Mouse (Mus musculus): ENCODE measurements at regions not wholly inside any gene's neighbourhood (a gene's known extent, or its start where the extent isn't known, plus 50 kb on each side); places are given as distances from the start of the nearest gene placed in this dataset.
"Not testable (repeated sequence)": the region's sequence is repeated elsewhere in the genome, so short reads cannot be mapped to it uniquely, and the experiment has no call there.

- no peak overlapping the region for H3K4me2 ChIP-seq (ENCODE audit: low read depth)
- no peak overlapping the region for H3ac ChIP-seq (ENCODE audit: control insufficient read depth, insufficient read length)
- H3K79me2 ChIP-seq (ENCODE audit: control insufficient read depth, insufficient read depth): no peaks in the 10 kb centered on the region
- H3K27me3 ChIP-seq (ENCODE audit: control insufficient read depth, insufficient read depth, insufficient read length): no peaks in the 10 kb centered on the region
- H3K36me3 ChIP-seq (ENCODE audit: control insufficient read depth, insufficient read depth): no peaks in the 10 kb centered on the region
- no peak overlapping the region for H3K4me3 ChIP-seq
- TF ChIP-seq MYOG (IDR thresholded peaks at IDR 0.05; ENCODE audit: control insufficient read depth in 1 of 3, insufficient read depth in 1 of 3, insufficient read length in 2 of 3, low read depth in 2 of 3): no peak
- no peak for TF ChIP-seq POLR2AphosphoS2 (IDR thresholded peaks at IDR 0.05; ENCODE audit: insufficient read length, low read depth)
- TF ChIP-seq USF1 (IDR thresholded peaks at IDR 0.05; ENCODE audit: low read depth): no peak
- TF ChIP-seq SRF (IDR thresholded peaks at IDR 0.05; ENCODE audit: control insufficient read depth, insufficient read length, low read depth): no peak
- TF ChIP-seq TCF12 (IDR thresholded peaks at IDR 0.05; ENCODE audit: insufficient read depth, poor library complexity, severe bottlenecking): no peak
- no peak for TF ChIP-seq MAX (IDR thresholded peaks at IDR 0.05; ENCODE audit: low read depth)
- no peak for TF ChIP-seq MYOD1 (IDR thresholded peaks at IDR 0.05; ENCODE audit: control insufficient read depth in 1 of 3, insufficient read length in 2 of 3, low read depth in 2 of 3)
- TF ChIP-seq TCF3 (IDR thresholded peaks at IDR 0.05; ENCODE audit: insufficient read length, low read depth): no peak
- no peak for TF ChIP-seq REST (IDR thresholded peaks at IDR 0.05; ENCODE audit: insufficient read depth, insufficient read length)
- TF ChIP-seq CEBPB (IDR thresholded peaks at IDR 0.05; ENCODE audit: insufficient read depth, poor library complexity, severe bottlenecking): no peak
- no peak for TF ChIP-seq E2F4 (IDR thresholded peaks at IDR 0.05; ENCODE audit: insufficient read depth)
- TF ChIP-seq POLR2A (IDR thresholded peaks at IDR 0.05; ENCODE audit: insufficient read length, low read depth): no peak
Measured at GRCm38 (mm10) chr3:129412961-129413246, 80.4 kb upstream of the Enpep start.

- TF ChIP-seq TCF3 (IDR thresholded peaks at IDR 0.05; ENCODE audit: insufficient read length, low read depth): no peak
- no peak for TF ChIP-seq CEBPB (IDR thresholded peaks at IDR 0.05; ENCODE audit: insufficient read depth, poor library complexity, severe bottlenecking)
- no peak for TF ChIP-seq USF1 (IDR thresholded peaks at IDR 0.05; ENCODE audit: low read depth)
- TF ChIP-seq MAX (IDR thresholded peaks at IDR 0.05; ENCODE audit: low read depth): no peak
- no peak for TF ChIP-seq MYOG (IDR thresholded peaks at IDR 0.05; ENCODE audit: control insufficient read depth in 1 of 3, insufficient read depth in 1 of 3, insufficient read length in 2 of 3, low read depth in 2 of 3)
- no peak for TF ChIP-seq E2F4 (IDR thresholded peaks at IDR 0.05; ENCODE audit: insufficient read depth)
- TF ChIP-seq POLR2AphosphoS2 (IDR thresholded peaks at IDR 0.05; ENCODE audit: insufficient read length, low read depth): no peak
- TF ChIP-seq MYOD1 (IDR thresholded peaks at IDR 0.05; ENCODE audit: control insufficient read depth in 1 of 3, insufficient read length in 2 of 3, low read depth in 2 of 3): no peak
- TF ChIP-seq POLR2A (IDR thresholded peaks at IDR 0.05; ENCODE audit: insufficient read length, low read depth): no peak
- no peak for TF ChIP-seq REST (IDR thresholded peaks at IDR 0.05; ENCODE audit: insufficient read depth, insufficient read length)
- TF ChIP-seq SRF (IDR thresholded peaks at IDR 0.05; ENCODE audit: control insufficient read depth, insufficient read length, low read depth): no peak
- Histone ChIP-seq H3K79me2 (ENCODE audit: control insufficient read depth, insufficient read depth) (no peaks in the 10 kb centered on the region), H3K4me2 (ENCODE audit: low read depth) (no peak overlapping the region), H3K36me3 (ENCODE audit: control insufficient read depth, insufficient read depth) (no peaks in the 10 kb centered on the region), H3K27me3 (ENCODE audit: control insufficient read depth, insufficient read depth, insufficient read length) (no peaks in the 10 kb centered on the region), H3K4me3 (no peak overlapping the region), H3ac (ENCODE audit: control insufficient read depth, insufficient read length) (no peak overlapping the region)
Measured at GRCm38 (mm10) chr3:129415656-129416055, 83.1 kb upstream of the Enpep start.

- H3K36me3 ChIP-seq (ENCODE audit: control insufficient read depth, insufficient read depth): no peaks in the 10 kb centered on the region
- H3K79me2 ChIP-seq (ENCODE audit: control insufficient read depth, insufficient read depth): no peaks in the 10 kb centered on the region
- no peak overlapping the region for H3ac ChIP-seq (ENCODE audit: control insufficient read depth, insufficient read length)
- TF ChIP-seq MAX (IDR thresholded peaks at IDR 0.05; ENCODE audit: low read depth) (no peak), TCF3 (IDR thresholded peaks at IDR 0.05; ENCODE audit: insufficient read length, low read depth) (no peak), E2F4 (IDR thresholded peaks at IDR 0.05; ENCODE audit: insufficient read depth) (no peak), POLR2AphosphoS2 (IDR thresholded peaks at IDR 0.05; ENCODE audit: insufficient read length, low read depth) (no peak), MYOG (IDR thresholded peaks at IDR 0.05; ENCODE audit: control insufficient read depth in 1 of 3, insufficient read depth in 1 of 3, insufficient read length in 2 of 3, low read depth in 2 of 3) (no peak)
- no peak overlapping the region for H3K4me2 ChIP-seq (ENCODE audit: low read depth)
- H3K4me3 ChIP-seq: no peak overlapping the region
- H3K27me3 ChIP-seq (ENCODE audit: control insufficient read depth, insufficient read depth, insufficient read length): no peaks in the 10 kb centered on the region
Measured at GRCm38 (mm10) chr3:129416337-129416736, 83.8 kb upstream of the Enpep start.

- not testable (repeated sequence) for H3K4me2 ChIP-seq (ENCODE audit: low read depth); H3K79me2 ChIP-seq (ENCODE audit: control insufficient read depth, insufficient read depth); H3K36me3 ChIP-seq (ENCODE audit: control insufficient read depth, insufficient read depth); H3ac ChIP-seq (ENCODE audit: control insufficient read depth, insufficient read length); H3K27me3 ChIP-seq (ENCODE audit: control insufficient read depth, insufficient read depth, insufficient read length); H3K4me3 ChIP-seq
Measured at GRCm38 (mm10) chr3:129421620-129422239, 89.2 kb upstream of the Enpep start.

DNA sequence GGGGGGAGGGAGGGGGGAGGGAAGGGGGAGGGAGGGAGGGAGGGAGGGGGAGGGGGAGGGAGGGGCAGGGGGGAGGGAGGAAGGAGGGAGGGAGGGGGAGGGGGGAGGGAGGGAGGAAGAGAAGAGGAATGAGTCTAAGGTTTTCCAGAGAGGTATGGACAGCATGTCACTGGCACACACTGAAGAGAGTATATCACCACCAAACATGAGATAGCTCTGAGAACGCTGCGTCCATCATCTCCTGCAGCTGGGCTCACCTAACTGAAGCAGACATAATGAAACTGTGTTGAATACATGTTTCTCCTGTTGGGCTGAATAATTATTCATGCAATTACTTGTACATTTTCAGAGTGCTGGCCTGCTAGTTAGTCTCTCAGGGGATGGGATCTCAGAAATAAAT, 96.2 kb upstream of the Enpep start:
- Histone ChIP-seq H3K79me2 (ENCODE audit: control insufficient read depth, insufficient read depth) (no peaks in the 10 kb centered on the region), H3K36me3 (ENCODE audit: control insufficient read depth, insufficient read depth) (no peaks in the 10 kb centered on the region), H3K4me3 (no peak overlapping the region), H3K4me2 (ENCODE audit: low read depth) (no peak overlapping the region), H3K27me3 (ENCODE audit: control insufficient read depth, insufficient read depth, insufficient read length) (no peaks in the 10 kb centered on the region), H3ac (ENCODE audit: control insufficient read depth, insufficient read length) (no peak overlapping the region)
- no peak for TF ChIP-seq MAX (IDR thresholded peaks at IDR 0.05; ENCODE audit: low read depth)
- TF ChIP-seq SRF (IDR thresholded peaks at IDR 0.05; ENCODE audit: control insufficient read depth, insufficient read length, low read depth): no peak
- no peak for TF ChIP-seq MYOD1 (IDR thresholded peaks at IDR 0.05; ENCODE audit: control insufficient read depth in 1 of 3, insufficient read length in 2 of 3, low read depth in 2 of 3)
- no peak for TF ChIP-seq MYOG (IDR thresholded peaks at IDR 0.05; ENCODE audit: control insufficient read depth in 1 of 3, insufficient read depth in 1 of 3, insufficient read length in 2 of 3, low read depth in 2 of 3)
- no peak for TF ChIP-seq E2F4 (IDR thresholded peaks at IDR 0.05; ENCODE audit: insufficient read depth)
- no peak for TF ChIP-seq USF1 (IDR thresholded peaks at IDR 0.05; ENCODE audit: low read depth)
- no peak for TF ChIP-seq TCF3 (IDR thresholded peaks at IDR 0.05; ENCODE audit: insufficient read length, low read depth)
- TF ChIP-seq TCF12 (IDR thresholded peaks at IDR 0.05; ENCODE audit: insufficient read depth, poor library complexity, severe bottlenecking): no peak
- no peak for TF ChIP-seq POLR2A (IDR thresholded peaks at IDR 0.05; ENCODE audit: insufficient read length, low read depth)
- no peak for TF ChIP-seq POLR2AphosphoS2 (IDR thresholded peaks at IDR 0.05; ENCODE audit: insufficient read length, low read depth)
- no peak for TF ChIP-seq REST (IDR thresholded peaks at IDR 0.05; ENCODE audit: insufficient read depth, insufficient read length)
- no peak for TF ChIP-seq CEBPB (IDR thresholded peaks at IDR 0.05; ENCODE audit: insufficient read depth, poor library complexity, severe bottlenecking)

Measured in myocyte (in vitro differentiated cells).